Mouse (Mus musculus): Measurements from ENCODE around the gene Rpl41.

GRCm38 (mm10) chr10:128520591-128520990, 28.5 kb downstream of the Rpl41 start:
- TF ChIP-seq CTCF (IDR thresholded peaks at IDR 0.05; ENCODE audit: control insufficient read depth, insufficient read depth, low read length) (no peak), POLR2A (IDR thresholded peaks at IDR 0.05; ENCODE audit: borderline replicate concordance, control insufficient read depth, low read depth, low read length) (no peak)

All from bone marrow, adult 2 months (tissue).